Mouse (Mus musculus) urinary bladder, adult 2 months (tissue): ENCODE data around the gene Cmas. TPM values are rescaled to one million over a fixed set of nuclear protein-coding genes. Genes with fewer than 3 reads are reported as not detected.

ENCODE experiments used
- polyA plus RNA-seq: library from polyadenylated mRNA; depleted of rRNA; stranded (reverse); fragments of >200 nt; gene quantifications from 2 replicates; pipeline ENCODE4 v1.2.3, GENCODE M21; 2012; rRNA removed

The Cmas gene
- polyA plus RNA-seq, 1 experiment, result 47.6 TPM

Other genes with a start within 250 kb of the Cmas start
- 564 and 701 TPM in 2 replicates for gene Ldhb, start 248.7 kb upstream of the Cmas start, polyA plus RNA-seq
- gene Kcnj8, start 185.1 kb upstream of the Cmas start, polyA plus RNA-seq, result 21.7 and 24.0 TPM in 2 replicates
- 20.2 and 33.7 TPM in 2 replicates for gene Abcc9, start 54.4 kb upstream of the Cmas start, polyA plus RNA-seq
- gene Sult6b2, start 47.8 kb downstream of the Cmas start, polyA plus RNA-seq, result not detected in 2 replicates
- 0.07 and 0.12 TPM in 2 replicates for gene St8sia1, start 207.8 kb downstream of the Cmas start, polyA plus RNA-seq